Mouse (Mus musculus) CD8-positive naive resting alpha-beta T cell, adult 2 months (primary cell): ENCODE measurements around the gene Ripor1.
"Not testable (repeated sequence)": the region's sequence is repeated elsewhere in the genome, so short reads cannot be mapped to it uniquely, and the experiment has no call there.

Experiments
- DNase-seq, 2 experiments: peaks; one replicate each; pipeline ENCODE4 v3.0.0; 2022; ENCODE audit warnings: low read depth in 2 of 2, low spot score in 2 of 2

Ripor1 gene

GRCm38 (mm10) chr8:105604804-105605381 lies at the start of gene Ripor1:
Ripor1 (plus strand) TSS chr8:105605255.
- DNase-seq: peak; percentile 69 to 75

- no peak for DNase-seq
Measured at GRCm38 (mm10) chr8:105562863-105563262, 42.2 kb upstream of the Ripor1 start.

- DNase-seq: no peak
Measured at GRCm38 (mm10) chr8:105563871-105564270, 41.2 kb upstream of the Ripor1 start.

- not testable (repeated sequence) for DNase-seq
Measured at GRCm38 (mm10) chr8:105564573-105565229, 40.4 kb upstream of the Ripor1 start.

GRCm38 (mm10) chr8:105565401-105565881 lies 39.6 kb upstream of the Ripor1 start:
- peak; percentile 64 to 66 for DNase-seq

GRCm38 (mm10) chr8:105565952-105566702 lies 38.9 kb upstream of the Ripor1 start, which contains the start of gene Atp6v0d1:
Atp6v0d1 (minus strand) TSS chr8:105566047.
- peak; percentile 98 to 99 for DNase-seq

DNA sequence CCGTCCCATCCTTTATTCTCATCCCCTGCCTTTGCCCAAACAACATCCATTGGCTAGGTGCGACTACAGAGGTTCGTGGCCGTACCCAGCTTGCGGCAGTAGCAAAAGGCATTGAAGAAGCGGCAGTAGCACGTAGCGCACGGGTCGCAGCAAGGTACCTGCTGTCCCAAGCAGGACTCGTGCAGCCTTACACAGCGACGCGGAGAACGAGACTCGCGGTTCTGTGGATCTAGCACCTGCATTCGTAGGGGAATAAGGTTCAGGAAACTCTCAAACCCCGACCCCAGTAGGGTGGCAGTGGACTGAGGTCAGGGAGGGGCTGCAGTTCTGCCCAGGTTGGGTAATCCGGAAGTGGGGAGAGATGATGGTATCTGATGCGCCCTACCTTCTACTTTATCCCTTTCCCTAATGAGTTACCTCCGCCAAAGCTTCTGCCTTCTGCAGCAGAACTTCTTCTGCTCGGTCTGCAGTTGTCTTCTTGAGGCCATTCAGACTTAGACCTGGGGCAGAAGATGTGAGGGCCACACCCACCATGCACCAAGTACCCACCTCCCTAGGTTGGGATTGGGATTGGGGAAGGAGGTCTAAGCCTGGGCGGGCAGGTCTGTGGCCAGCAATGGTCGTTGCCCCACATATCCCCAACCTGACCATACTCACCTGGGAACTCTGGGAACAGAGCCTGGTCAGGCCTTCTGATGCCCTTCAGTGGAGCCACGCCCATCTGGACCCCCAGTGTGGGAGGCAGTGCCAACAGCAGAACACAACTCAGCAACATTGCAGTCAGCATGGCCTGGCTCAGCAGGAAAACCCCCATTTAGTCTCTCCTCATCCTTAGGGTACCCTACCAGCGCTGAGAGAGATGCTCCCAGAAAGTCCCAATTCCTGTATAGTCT lies 38.1 kb upstream of the Ripor1 start:
- peak in 1 of 2 experiments; percentile 38 for DNase-seq

DNA sequence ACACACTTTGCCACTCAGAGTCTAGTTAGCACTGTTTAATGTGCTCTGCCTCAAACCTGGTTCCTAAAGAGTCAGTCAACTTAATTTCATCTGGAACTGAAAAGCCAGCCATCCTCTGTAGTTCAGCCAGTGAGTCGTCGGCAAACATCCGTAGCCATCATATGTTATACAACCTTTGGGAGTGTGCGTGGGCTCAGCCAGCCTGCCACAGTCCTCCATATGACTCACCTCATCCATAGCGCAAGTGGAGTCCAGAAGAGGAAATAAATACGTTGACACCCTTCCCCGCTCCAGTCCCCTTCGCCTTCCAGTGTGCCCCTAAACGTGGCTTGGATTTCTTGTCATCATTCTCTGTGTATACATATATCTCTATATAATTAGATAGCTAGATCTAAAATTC lies 33.2 kb upstream of the Ripor1 start:
- no peak for DNase-seq

GRCm38 (mm10) chr8:105573427-105573826 lies 31.6 kb upstream of the Ripor1 start:
- DNase-seq: no peak

DNA sequence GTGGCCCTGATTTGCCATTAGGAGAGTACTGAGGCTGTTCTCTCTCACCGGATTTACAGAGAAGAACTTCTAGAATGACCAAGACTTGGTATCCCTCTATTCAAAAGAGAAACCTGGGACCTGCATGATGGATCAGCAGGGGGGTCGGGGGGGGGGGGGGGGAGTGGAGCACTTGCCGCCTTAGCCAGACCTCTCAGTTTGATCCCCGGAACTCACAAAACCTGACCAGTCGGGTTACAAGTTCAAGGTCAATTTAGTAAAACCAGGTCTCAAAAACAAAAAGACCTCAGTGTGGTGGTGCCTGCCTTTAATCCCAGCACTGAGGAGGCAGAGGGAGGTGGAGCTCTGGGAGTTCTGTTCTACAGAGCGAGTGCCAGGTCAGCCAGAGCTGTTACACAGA lies 30.3 kb upstream of the Ripor1 start:
- no peak for DNase-seq

- DNase-seq: no peak
Measured at GRCm38 (mm10) chr8:105575538-105575937, 29.5 kb upstream of the Ripor1 start.

DNA sequence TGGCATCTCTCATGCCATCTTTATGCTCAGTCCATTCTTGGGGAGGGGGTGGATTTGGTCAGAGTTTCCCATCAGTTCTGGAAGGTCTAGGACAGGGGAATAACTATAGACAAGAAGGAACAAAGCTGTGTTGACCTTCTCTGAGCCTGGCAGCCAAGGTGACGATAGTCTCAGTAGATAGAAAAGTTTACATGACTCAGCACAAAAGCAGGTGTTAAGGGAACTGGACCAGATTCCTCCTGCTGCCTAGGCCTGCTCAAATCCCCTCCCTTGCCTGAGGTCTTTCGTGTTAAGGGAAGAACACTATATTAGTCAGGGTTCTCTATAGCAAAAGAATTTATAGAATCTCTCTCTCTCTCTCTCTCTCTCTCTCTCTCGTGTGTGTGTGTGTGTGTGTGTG lies 25.3 kb upstream of the Ripor1 start:
- no peak for DNase-seq

- no peak for DNase-seq
Measured at GRCm38 (mm10) chr8:105592431-105592830, 12.6 kb upstream of the Ripor1 start.

GRCm38 (mm10) chr8:105593859-105594258 lies 11.2 kb upstream of the Ripor1 start:
- no peak for DNase-seq

DNA sequence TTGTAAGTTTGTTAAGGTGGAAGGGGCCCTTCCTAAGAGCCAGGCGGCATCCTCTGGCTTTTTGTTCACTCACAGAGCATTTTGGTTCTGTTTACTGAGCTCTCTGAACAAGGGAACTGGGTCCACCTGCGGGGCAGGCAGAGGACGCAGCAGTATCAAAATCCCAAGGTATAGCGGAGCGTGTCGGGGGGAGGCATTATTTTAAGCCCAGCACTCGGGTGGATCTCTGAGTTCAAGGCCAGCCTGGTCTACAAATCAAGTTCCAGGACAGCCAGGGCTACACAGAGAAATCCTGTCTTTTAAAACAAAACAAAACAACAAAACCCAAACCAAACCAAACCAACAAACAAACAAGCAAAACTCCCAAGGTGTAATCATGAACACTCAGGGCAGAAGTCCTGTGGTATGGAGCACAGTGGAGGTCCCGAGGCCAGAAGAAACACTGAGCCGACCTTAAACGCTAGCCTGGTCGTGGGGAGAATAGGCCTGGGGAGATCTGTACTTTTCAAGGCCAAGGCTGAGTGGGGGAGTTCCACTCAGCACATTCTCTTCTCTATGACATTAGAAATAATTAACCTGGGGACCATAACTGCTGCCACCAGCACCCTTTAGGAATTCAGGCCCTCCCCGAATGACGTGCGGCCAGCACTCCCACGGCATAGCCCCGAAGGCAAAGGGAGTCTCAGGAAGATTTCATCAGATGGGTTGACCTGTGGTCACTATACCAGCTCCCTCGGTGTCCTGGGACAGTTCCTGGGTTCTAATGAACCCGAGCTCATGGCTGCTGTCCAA lies 10.4 kb upstream of the Ripor1 start:
- no peak for DNase-seq

GRCm38 (mm10) chr8:105596362-105597034 lies 8.6 kb upstream of the Ripor1 start:
- peak; percentile 60 to 76 for DNase-seq

- DNase-seq: no peak
Measured at GRCm38 (mm10) chr8:105598777-105599176, 6.3 kb upstream of the Ripor1 start.

GRCm38 (mm10) chr8:105601301-105601700 lies 3.8 kb upstream of the Ripor1 start:
- DNase-seq: no peak

DNA sequence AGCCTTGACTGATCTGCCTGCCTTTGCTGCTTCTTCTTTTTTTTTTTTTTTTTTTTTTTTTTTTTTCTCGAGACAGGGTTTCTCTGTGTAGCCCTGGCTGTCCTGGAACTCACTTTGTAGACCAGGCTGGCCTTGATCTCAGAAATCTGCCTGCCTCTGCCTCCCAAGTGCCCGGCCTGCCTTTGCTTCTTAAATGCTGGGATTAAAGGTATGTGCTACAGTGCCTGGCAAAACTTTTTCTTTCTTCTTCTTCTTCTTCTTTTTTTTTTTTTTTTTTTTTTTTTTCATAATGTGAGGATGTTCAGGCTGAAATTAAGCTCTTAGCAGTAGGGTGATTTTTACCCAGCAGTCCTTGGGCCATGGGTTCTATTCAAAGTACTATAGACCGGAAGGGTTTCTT lies 2.5 kb upstream of the Ripor1 start:
- DNase-seq: not testable (repeated sequence)
